Mouse (Mus musculus): ENCODE data around the gene Sesn3.
"Not testable (repeated sequence)": the region's sequence is repeated elsewhere in the genome, so short reads cannot be mapped to it uniquely, and the experiment has no call there.

Sesn3 gene

GRCm38 (mm10) chr9:14280696-14281095, 5.8 kb downstream of the Sesn3 start:
- DNase-seq (ENCODE audit: low spot score), result no peak

DNA sequence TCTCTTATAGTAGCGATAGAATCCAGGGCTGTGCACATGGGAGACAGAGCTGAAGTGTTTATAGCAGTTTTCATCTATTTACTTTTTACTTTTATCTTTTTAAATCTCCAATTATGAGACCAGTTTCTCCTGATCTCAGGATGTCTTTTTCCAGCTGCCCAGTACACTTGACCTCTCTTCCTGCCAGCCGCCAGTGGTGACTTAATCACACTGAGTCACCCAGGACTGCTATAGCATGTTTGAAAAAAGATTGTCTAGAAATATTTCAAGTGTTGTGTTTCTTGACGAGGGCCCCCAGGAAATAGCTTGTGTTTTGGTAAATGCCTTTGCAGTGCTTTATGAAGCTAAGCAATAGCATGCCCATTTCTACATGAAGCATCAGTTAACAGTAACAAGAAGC, 10.2 kb downstream of the Sesn3 start:
- DNase-seq (ENCODE audit: low spot score), result no peak

DNA sequence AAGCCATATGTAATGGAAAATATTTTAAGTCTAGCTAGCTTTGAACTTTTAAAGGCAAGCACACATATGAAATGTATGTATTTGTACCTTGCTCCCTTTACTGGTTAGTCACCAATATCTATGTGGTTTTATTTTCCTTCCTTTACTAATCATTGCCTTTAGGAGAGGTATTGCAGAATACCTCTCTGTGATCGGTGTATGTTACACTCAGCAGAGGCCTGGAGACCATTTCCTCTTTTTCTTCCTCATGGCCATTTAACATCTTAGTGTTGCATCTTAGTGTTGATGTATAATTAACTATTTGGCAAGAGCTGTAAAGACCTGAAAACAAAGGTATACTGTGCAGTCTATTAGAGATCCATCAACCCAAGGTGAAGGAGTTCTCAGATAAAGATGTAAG, 12.4 kb downstream of the Sesn3 start:
- no peak for DNase-seq (ENCODE audit: low spot score)

DNA sequence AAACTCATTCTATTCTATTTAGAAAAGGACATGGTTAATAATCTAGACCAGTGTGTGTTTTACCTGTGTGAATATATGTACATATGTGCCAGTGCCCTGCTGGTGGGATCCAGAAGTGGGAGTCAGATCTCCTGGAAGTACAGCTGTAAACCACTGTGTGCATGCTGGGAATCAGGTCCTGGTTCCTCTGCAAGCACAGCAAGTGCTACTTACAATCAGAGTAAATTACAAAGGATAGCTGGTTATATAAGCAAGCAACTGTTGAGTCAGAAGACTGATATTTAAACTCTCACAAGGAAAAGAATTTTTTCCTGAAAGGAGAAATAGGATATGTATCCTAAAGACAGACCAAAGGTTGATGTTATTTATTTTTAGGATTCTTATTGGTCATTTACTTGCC, 13.6 kb downstream of the Sesn3 start:
- no peak for DNase-seq (ENCODE audit: low spot score)

- DNase-seq (ENCODE audit: low spot score), result no peak
Observed at GRCm38 (mm10) chr9:14293866-14294265, 19.0 kb downstream of the Sesn3 start.

DNA sequence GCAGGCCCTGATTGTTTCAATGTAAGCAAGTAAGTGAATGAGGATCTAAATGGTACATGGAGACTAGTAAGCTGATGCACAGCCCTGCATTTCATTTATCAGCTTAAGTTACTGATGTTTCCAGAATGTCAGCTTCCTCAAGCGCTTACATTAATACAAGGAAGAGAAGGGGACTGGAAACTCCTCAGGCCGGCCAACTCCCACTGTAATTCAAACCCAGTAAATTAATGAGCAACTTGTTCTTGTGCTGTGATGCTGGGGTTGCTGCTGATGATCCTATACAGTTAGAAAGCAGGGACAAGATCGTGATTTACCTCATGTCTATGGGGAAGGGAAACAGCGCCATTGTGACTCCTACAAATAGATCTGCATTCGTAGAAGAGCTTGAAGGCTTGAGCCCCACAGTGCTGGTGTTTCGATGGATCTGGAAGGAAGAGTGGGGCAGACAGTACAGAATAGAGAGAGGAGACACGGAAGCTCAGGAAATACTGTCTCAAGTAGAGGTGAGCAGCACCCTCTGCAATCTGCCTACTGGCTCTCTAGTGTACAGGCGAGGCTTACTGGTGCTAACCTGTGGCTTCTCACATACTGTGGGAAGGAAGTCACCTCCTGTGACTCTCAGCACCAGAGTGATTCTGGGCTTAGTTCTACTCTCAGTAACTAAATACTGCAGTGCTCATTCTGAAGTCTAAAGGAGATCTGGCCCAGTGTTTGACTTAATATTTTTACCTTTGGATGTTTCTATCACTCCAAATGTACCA, 21.0 kb downstream of the Sesn3 start:
- no peak for DNase-seq (ENCODE audit: low spot score)

DNA sequence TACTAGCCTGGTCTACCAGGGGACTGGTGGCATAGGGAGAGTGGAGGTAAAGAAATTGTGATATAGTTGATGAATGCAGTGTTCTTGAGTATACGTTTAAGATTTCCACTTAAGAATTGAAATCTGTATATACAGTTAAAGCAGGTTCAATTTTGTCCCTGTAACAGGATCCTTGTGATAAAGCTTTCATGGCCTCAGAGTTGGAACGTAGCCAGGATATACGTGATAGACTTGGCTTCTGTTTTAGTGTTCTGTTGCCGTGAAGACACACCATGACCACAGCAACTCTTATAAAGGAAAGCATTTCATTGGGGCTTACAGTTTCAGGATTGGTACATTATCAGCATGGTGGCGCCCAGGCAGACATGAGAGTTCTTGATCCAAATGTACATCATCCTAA, 22.3 kb downstream of the Sesn3 start:
- no peak for DNase-seq (ENCODE audit: low spot score)

- no peak for DNase-seq (ENCODE audit: low spot score)
Observed at GRCm38 (mm10) chr9:14299819-14300218, 25.0 kb downstream of the Sesn3 start.

GRCm38 (mm10) chr9:14300795-14301194, 25.9 kb downstream of the Sesn3 start:
- DNase-seq (ENCODE audit: low spot score), result no peak

- DNase-seq (ENCODE audit: low spot score), result no peak
Observed at GRCm38 (mm10) chr9:14304262-14304968, 29.5 kb downstream of the Sesn3 start.

- no peak for DNase-seq (ENCODE audit: low spot score)
Observed at GRCm38 (mm10) chr9:14307341-14307740, 32.5 kb downstream of the Sesn3 start.

DNA sequence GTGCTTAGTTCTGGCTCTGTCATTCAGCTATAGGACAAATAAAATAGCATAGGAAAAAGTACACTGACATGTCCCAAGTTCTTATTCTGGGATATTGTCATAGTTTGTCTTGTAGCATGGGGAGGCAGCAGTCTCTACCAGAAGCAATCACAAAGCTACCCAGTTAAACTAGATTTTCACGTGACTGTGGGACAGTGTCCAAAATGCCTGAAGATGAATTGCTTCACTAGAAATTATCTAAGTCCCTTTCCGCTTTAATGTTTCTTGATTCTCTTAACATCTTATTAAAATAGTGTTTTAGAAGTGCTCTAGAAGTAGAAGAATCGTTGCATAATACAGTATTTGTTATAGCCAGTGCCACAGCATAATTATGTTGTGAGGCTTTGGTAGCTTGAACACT, 39.1 kb downstream of the Sesn3 start:
- no peak for DNase-seq (ENCODE audit: low spot score)

GRCm38 (mm10) chr9:14314477-14314876, 39.6 kb downstream of the Sesn3 start:
- DNase-seq (ENCODE audit: low spot score), result no peak

DNA sequence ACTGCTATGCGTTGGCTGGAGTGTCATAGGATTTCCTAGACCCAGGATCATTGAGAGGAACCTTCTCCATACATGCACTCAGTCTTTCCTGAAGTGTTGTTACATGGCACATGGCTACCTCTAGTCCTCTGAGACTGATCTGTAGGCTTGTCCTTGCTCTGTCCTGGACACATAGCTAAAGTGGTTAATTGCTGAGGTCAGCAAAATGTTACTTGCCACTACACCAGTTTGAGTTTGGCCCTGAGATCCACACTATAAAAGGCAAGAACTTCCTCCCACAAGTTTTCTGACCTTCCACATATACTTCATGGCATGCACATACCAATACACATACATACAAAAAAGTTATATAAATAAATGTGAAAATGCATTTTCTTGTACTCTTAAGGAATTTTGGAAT, 41.8 kb downstream of the Sesn3 start:
- no peak for DNase-seq (ENCODE audit: low spot score)

DNA sequence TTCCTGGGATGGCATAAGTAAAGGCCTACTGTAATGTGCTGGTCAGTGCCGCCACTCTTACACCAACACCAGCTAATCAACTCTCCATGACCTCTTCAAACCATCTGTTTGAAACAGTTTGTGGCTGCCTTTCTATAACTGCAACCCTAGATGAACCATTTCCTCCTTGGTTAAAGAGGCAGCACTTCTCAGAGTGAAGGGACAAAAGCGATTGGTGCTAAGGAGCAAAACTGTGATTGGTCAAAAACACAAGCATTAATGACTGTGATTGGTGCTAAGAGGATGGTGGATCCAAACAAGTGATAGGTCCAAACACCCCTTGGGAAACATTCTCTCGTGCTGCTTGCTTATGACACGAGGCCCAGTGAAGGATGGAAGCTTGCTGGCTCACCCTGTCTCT, 61.0 kb downstream of the Sesn3 start:
- no peak for DNase-seq (ENCODE audit: low spot score)

DNA sequence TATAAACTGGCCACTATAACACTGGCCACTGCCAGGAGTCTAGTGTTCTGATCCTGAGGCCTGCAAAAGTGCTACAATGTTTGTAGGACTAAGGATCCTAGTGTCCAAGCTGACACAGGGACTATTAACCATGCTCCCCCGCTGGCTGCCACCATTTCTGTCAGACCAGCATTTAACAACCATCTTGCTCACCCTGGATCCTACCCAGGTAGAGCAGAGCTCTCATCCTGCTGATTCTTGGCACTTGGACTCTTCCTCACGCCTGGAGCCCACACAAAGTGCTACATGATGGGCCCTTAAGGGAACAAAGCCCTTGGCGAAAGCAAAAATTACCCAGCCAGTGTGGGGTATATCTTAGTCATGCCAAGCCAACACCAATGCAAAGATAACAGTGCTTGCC, 62.0 kb downstream of the Sesn3 start:
- DNase-seq (ENCODE audit: low spot score), result no peak

DNA sequence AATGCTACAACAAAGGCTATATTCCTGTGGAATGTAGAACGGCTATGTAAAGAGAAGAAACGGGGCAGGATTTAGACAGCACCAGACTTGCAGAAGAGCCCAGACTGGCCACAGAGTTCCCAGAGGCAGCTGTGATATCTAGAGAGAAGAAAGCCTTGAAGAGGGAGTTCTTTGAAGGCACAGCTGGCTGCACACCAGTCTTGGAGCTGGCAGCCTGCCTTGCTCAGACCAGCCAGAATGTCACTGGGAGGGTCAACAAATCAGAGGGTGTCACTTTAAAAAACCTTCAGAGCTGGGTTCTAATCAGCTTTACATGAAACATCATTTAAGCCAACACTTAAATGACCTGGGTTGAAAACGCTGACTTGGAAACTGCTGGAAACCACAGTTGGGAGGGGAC, 63.8 kb downstream of the Sesn3 start:
- DNase-seq (ENCODE audit: low spot score), result no peak

DNA sequence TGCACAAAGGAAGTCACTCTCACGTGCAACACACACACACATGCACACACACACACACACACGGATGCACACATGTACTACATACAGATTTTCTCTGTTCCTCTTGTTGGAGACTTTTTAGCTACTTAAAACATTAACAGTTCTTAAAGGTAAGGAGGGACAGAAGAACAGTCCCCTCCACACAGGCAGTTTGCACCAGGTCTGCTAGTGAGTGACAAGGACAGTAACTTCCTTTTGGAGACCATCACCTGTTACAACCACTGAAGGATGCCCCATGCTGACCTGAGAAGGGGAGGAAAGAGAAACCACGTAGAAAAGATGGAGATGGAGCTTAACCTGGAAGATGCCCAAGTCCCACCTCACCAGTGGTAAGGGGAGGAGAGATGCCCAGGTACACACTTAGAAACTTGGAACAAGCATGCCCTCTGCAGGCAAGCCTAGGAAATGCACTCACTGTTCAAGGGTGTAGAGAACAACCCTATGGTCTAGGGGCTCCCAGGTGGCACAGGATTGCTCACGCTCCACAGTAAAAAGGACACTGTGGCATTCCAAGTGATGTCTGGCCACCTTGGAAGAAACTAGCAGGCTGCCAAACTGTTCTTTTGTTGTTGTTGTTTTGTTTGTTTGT, 67.3 kb downstream of the Sesn3 start:
- peak; percentile 55 for DNase-seq (ENCODE audit: low spot score)

DNA sequence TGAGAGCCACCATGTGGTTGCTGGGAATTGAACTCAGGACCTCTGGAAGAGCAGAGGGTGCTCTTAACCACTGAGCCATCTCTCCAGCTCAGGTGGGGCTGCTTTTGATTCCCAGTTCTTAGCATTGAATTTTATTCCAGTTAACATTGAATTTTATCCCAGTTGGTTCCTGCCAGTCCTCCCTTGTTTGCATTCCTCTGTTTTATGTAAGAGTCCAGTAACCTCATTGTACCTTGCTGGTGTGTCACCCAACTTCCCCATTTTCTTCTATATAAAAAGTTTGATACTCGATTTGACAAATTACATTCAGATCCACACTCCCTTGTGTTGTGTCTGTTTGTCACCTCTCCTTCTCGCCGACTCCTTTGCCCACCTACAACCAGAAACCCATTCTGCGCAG, 71.0 kb downstream of the Sesn3 start:
- DNase-seq (ENCODE audit: low spot score), result not testable (repeated sequence)

DNA sequence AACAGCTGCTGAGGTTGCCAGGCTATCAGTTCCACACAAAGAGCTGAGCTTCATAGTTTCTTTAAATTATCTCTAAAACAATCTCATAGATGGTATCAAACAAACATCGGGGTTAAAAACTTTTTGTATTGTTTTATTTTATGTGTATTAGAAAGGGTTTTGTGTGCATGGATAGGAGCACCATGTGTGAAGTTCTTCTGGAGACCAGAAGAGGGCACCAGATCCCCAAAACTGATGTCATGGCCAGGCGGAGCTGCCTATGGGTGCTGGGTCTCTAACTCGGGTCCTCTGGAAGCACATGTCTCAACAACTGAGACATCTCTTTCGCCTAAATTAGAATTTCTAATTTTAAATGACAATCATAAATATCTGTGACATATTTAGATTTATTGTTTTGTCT, 73.5 kb downstream of the Sesn3 start:
- DNase-seq (ENCODE audit: low spot score), result no peak

DNA sequence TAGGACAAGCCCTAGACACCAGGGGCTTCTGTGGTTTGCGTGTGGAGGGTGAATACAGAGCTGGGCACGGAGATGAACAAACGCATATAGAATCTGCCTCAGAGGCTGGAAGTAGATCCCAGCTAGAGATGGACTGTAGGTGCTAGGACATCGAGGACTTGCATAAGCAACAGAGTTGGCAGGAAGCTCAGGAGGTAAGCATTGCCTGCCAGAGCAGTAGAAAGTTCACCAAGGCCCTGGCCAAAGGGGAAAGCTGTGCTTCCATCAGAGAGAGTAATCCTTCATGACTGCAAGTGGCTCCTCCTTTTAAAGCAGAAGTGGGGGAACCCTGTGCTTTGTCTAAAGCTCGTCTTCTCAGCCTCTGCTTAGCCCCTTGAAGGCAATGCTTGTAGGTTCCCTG, 74.5 kb downstream of the Sesn3 start:
- DNase-seq (ENCODE audit: low spot score), result no peak

GRCm38 (mm10) chr9:14350787-14351186, 75.9 kb downstream of the Sesn3 start:
- no peak for DNase-seq (ENCODE audit: low spot score)

- DNase-seq (ENCODE audit: low spot score), result no peak
Observed at GRCm38 (mm10) chr9:14352337-14352736, 77.5 kb downstream of the Sesn3 start.
